Mouse (Mus musculus): ENCODE measurements around the gene Vmn2r62. TPM values are rescaled to one million over a fixed set of nuclear protein-coding genes. Genes with fewer than 3 reads are reported as not detected.
"Not testable (repeated sequence)": the region's sequence is repeated elsewhere in the genome, so short reads cannot be mapped to it uniquely, and the experiment has no call there.

Vmn2r62 gene
- not detected in 2 replicates for polyA plus RNA-seq (2015; fragmentation: Nextera tagmentation; extraction: Ambion mirVana)

GRCm38 (mm10) chr7:42793425-42793824, at the start of gene Vmn2r62:
Vmn2r62 (minus strand) TSS chr7:42793525.
- not testable (repeated sequence) for H3K4me3 ChIP-seq (ENCODE audit: low read depth, low read length); H3K36me3 ChIP-seq (ENCODE audit: control insufficient read depth, insufficient read depth, low read length); H3K4me2 ChIP-seq (ENCODE audit: low read length); H3K9ac ChIP-seq (ENCODE audit: low read depth, low read length); ATAC-seq; H3K27me3 ChIP-seq (ENCODE audit: control insufficient read depth, insufficient read depth, low read depth, low read length); H3K4me1 ChIP-seq (ENCODE audit: control insufficient read depth, insufficient read depth, low read length); H3K27ac ChIP-seq (ENCODE audit: low read length); H3K9me3 ChIP-seq (replicated peaks; ENCODE audit: control insufficient read depth, low read length, poor library complexity, severe bottlenecking)
- no CpG with 5 or more reads among the region's 1 CpGs for WGBS

- ATAC-seq; H3K9ac ChIP-seq (ENCODE audit: low read depth, low read length); H3K36me3 ChIP-seq (ENCODE audit: control insufficient read depth, insufficient read depth, low read length); H3K4me1 ChIP-seq (ENCODE audit: control insufficient read depth, insufficient read depth, low read length); H3K9me3 ChIP-seq (replicated peaks; ENCODE audit: control insufficient read depth, low read length, poor library complexity, severe bottlenecking); H3K27ac ChIP-seq (ENCODE audit: low read length); H3K4me2 ChIP-seq (ENCODE audit: low read length); H3K4me3 ChIP-seq (ENCODE audit: low read depth, low read length); H3K27me3 ChIP-seq (ENCODE audit: control insufficient read depth, insufficient read depth, low read depth, low read length): not testable (repeated sequence)
Observed at GRCm38 (mm10) chr7:42838366-42838765, 45.0 kb upstream of the Vmn2r62 start.

- H3K9me3 ChIP-seq (replicated peaks; ENCODE audit: control insufficient read depth, low read length, poor library complexity, severe bottlenecking): peaks cover 11% of the 10 kb centered on the region; the same call in 1 of the 2 replicates
- H3K27me3 ChIP-seq (ENCODE audit: control insufficient read depth, insufficient read depth, low read depth, low read length): no peaks in the 10 kb centered on the region
- H3K27ac ChIP-seq (ENCODE audit: low read length): no peak overlapping the region
- H3K4me2 ChIP-seq (ENCODE audit: low read length): no peak overlapping the region
- no peaks in the 10 kb centered on the region for H3K36me3 ChIP-seq (ENCODE audit: control insufficient read depth, insufficient read depth, low read length)
- no peak overlapping the region for H3K9ac ChIP-seq (ENCODE audit: low read depth, low read length)
- no peak for ATAC-seq
- WGBS: 69% methylated on average over 3 of the region's 3 CpGs
- H3K4me1 ChIP-seq (ENCODE audit: control insufficient read depth, insufficient read depth, low read length): no peaks in the 10 kb centered on the region
- no peak overlapping the region for H3K4me3 ChIP-seq (ENCODE audit: low read depth, low read length)
Observed at GRCm38 (mm10) chr7:42832221-42832620, 38.9 kb upstream of the Vmn2r62 start.

GRCm38 (mm10) chr7:42749836-42750235, 43.5 kb downstream of the Vmn2r62 start:
- Histone ChIP-seq H3K4me3 (ENCODE audit: low read depth, low read length) (no peak overlapping the region), H3K4me1 (ENCODE audit: control insufficient read depth, insufficient read depth, low read length) (no peaks in the 10 kb centered on the region), H3K9me3 (replicated peaks; ENCODE audit: control insufficient read depth, low read length, poor library complexity, severe bottlenecking) (peaks cover 4% of the 10 kb centered on the region; the same call in 1 of the 2 replicates), H3K27me3 (ENCODE audit: control insufficient read depth, insufficient read depth, low read depth, low read length) (no peaks in the 10 kb centered on the region), H3K9ac (ENCODE audit: low read depth, low read length) (no peak overlapping the region), H3K27ac (ENCODE audit: low read length) (no peak overlapping the region), H3K4me2 (ENCODE audit: low read length) (no peak overlapping the region), H3K36me3 (ENCODE audit: control insufficient read depth, insufficient read depth, low read length) (no peaks in the 10 kb centered on the region)
- no peak for ATAC-seq
- WGBS: 58% methylated on average over 20 of the region's 20 CpGs

- 89% methylated on average over 10 of the region's 10 CpGs for WGBS
- Histone ChIP-seq H3K4me3 (ENCODE audit: low read depth, low read length) (no peak overlapping the region), H3K27me3 (ENCODE audit: control insufficient read depth, insufficient read depth, low read depth, low read length) (no peaks in the 10 kb centered on the region), H3K9ac (ENCODE audit: low read depth, low read length) (no peak overlapping the region), H3K4me1 (ENCODE audit: control insufficient read depth, insufficient read depth, low read length) (no peaks in the 10 kb centered on the region), H3K36me3 (ENCODE audit: control insufficient read depth, insufficient read depth, low read length) (no peaks in the 10 kb centered on the region), H3K9me3 (replicated peaks; ENCODE audit: control insufficient read depth, low read length, poor library complexity, severe bottlenecking) (peaks cover 9% of the 10 kb centered on the region; the same call in 1 of the 2 replicates), H3K4me2 (ENCODE audit: low read length) (no peak overlapping the region), H3K27ac (ENCODE audit: low read length) (no peak overlapping the region)
- ATAC-seq: no peak
Observed at GRCm38 (mm10) chr7:42738536-42739210, 54.7 kb downstream of the Vmn2r62 start.

- H3K4me3 ChIP-seq (ENCODE audit: low read depth, low read length); ATAC-seq; H3K9me3 ChIP-seq (replicated peaks; ENCODE audit: control insufficient read depth, low read length, poor library complexity, severe bottlenecking); H3K9ac ChIP-seq (ENCODE audit: low read depth, low read length); H3K27me3 ChIP-seq (ENCODE audit: control insufficient read depth, insufficient read depth, low read depth, low read length); H3K27ac ChIP-seq (ENCODE audit: low read length); H3K4me2 ChIP-seq (ENCODE audit: low read length); H3K4me1 ChIP-seq (ENCODE audit: control insufficient read depth, insufficient read depth, low read length); H3K36me3 ChIP-seq (ENCODE audit: control insufficient read depth, insufficient read depth, low read length): not testable (repeated sequence)
- WGBS: 81% methylated on average over 4 of the region's 4 CpGs
Observed at GRCm38 (mm10) chr7:42726917-42727316, 66.4 kb downstream of the Vmn2r62 start, which contains the start of gene Gm17067. Gm17067 (minus strand) TSS chr7:42727017.

Other genes with a start within 250 kb of the Vmn2r62 start
- gene Gm21028, start 214.9 kb downstream of the Vmn2r62 start, polyA plus RNA-seq (2015; fragmentation: Nextera tagmentation; extraction: Ambion mirVana): not detected in 2 replicates
- gene Zfp977, start 201.0 kb downstream of the Vmn2r62 start, polyA plus RNA-seq (2015; fragmentation: Nextera tagmentation; extraction: Ambion mirVana): 2.1 and 2.3 TPM in 2 replicates
- 2.4 and 3.3 TPM in 2 replicates for gene Zfp976, start 150.9 kb downstream of the Vmn2r62 start, polyA plus RNA-seq (2015; fragmentation: Nextera tagmentation; extraction: Ambion mirVana)
- gene Zfp975, start 100.8 kb downstream of the Vmn2r62 start, polyA plus RNA-seq (2015; fragmentation: Nextera tagmentation; extraction: Ambion mirVana): 8.1 and 8.4 TPM in 2 replicates
- gene Gm17067, start 66.5 kb downstream of the Vmn2r62 start, polyA plus RNA-seq (2015; fragmentation: Nextera tagmentation; extraction: Ambion mirVana): 0.05 TPM in 1 of 2 replicates, not detected in the other
- gene Gm2381, start 73.7 kb upstream of the Vmn2r62 start, polyA plus RNA-seq (2015; fragmentation: Nextera tagmentation; extraction: Ambion mirVana): not detected in 2 replicates
- not detected in 2 replicates for gene Vmn2r63, start 140.3 kb upstream of the Vmn2r62 start, polyA plus RNA-seq (2015; fragmentation: Nextera tagmentation; extraction: Ambion mirVana)
- not detected in 2 replicates for gene Gm9268, start 225.2 kb upstream of the Vmn2r62 start, polyA plus RNA-seq (2015; fragmentation: Nextera tagmentation; extraction: Ambion mirVana)